Comparison of ENCODE assay signal across 8 mouse cellular contexts in genomic region chr2:26444946-26445665, GRCm38 (mm10). TPM values are rescaled to one million over a fixed set of nuclear protein-coding genes. Genes with fewer than 3 reads are reported as not detected.
DNase-seq lines count a peak whose midpoint lies in the region; ATAC-seq lines count a peak whose summit lies in the region.

TSS of gene Sec16a (minus strand) at chr2:26445216.

- no peaks in the 10 kb centered on the region for H3K9me3 ChIP-seq in hindbrain, embryonic 12.5 days (replicated peaks)

- DNase-seq in NIH3T3 (ENCODE audit: low read depth) = peak; percentile 100
- DNase-seq in cerebellum, postnatal 10 days = peak; percentile 100
- DNase-seq in frontal cortex, postnatal 10 days (ENCODE audit: low spot score in 2 of 2) = peak; percentile 100
- peak; percentile 98 to 100 for DNase-seq in layer of hippocampus, postnatal 14 days (ENCODE audit: low spot score in 2 of 2)
- DNase-seq in lung, postnatal 14 days = peak; percentile 100
- DNase-seq in retina, adult 2 months (ENCODE audit: low read depth, low spot score) = peak; percentile 100
- peak; percentile 100 for DNase-seq in thymus, postnatal 36 days

- H3K4me3 ChIP-seq in hindbrain, embryonic 12.5 days = peak within 1 kb of the TSS; percentile 88

- H3K27me3 ChIP-seq in hindbrain, embryonic 12.5 days = no peaks in the 10 kb centered on the region

- peak; percentile 92 for ATAC-seq in hindbrain, embryonic 12.5 days (ENCODE audit: low FRiP score)

- peak within 1 kb of the TSS; percentile 73 for H3K4me2 ChIP-seq in hindbrain, embryonic 12.5 days (replicated peaks)

- under 1% methylated on average over 61 of the region's 61 CpGs for WGBS in hindbrain, embryonic 12.5 days

- peaks cover 18% of the 10 kb centered on the region for H3K36me3 ChIP-seq in hindbrain, embryonic 12.5 days

- peak within 1 kb of the TSS; percentile 90 for H3K27ac ChIP-seq in hindbrain, embryonic 12.5 days

- peak within 1 kb of the TSS; percentile 87 for H3K9ac ChIP-seq in hindbrain, embryonic 12.5 days

- peaks cover 39% of the 10 kb centered on the region for H3K4me1 ChIP-seq in hindbrain, embryonic 12.5 days

RNA-seq across cellular contexts. Expression of gene Sec16a, which starts in this region (rescaled TPM):
- 32.3 and 35.3 TPM in 2 replicates for polyA plus RNA-seq in hindbrain, embryonic 12.5 days (2016; fragmentation: Nextera tagmentation; extraction: Ambion mirVana)
- 10 to 100 TPM; 47.2 to 48.3 TPM for total RNA-seq in layer of hippocampus, postnatal 14 days (2021)

Comparison
In these comparisons a context has a peak if more than half of its experiments do, and no peak if none do; other contexts are left out.
1. Peak in every context shown above with its lines: DNase-seq, ATAC-seq, H3K4me3 ChIP-seq and H3K27ac ChIP-seq.